Mouse (Mus musculus) G1E-ER4 (cell line): Measurements from ENCODE around the gene Gm20538. TPM values are rescaled to one million over a fixed set of nuclear protein-coding genes. Genes with fewer than 3 reads are reported as not detected.

Experiments
- GATA1 ChIP-seq: IDR thresholded peaks from one replicate; pipeline ENCODE4 v1.8.0; 2012; ENCODE audit warnings: low read length, inconsistent platforms
- polyA plus RNA-seq: library from polyadenylated mRNA; stranded (reverse); fragments of >175 nt; gene quantifications from 2 replicates; pipeline ENCODE4 v1.2.3, GENCODE M21; 2012

Gene Gm20538
- polyA plus RNA-seq, 1 experiment = not detected

GRCm38 (mm10) chr19:44545321-44546041, 7.2 kb downstream of the Gm20538 start, which contains the start of gene Sec31b:
Gene Sec31b, minus strand, starts transcription at chr19:44545864.
- TF ChIP-seq GATA1 = no peak

- TF ChIP-seq GATA1 = no peak
These were observed 7.9 kb downstream of the Gm20538 start for GRCm38 (mm10) chr19:44544775-44545174.

- no peak for TF ChIP-seq GATA1
These were observed 8.3 kb downstream of the Gm20538 start for GRCm38 (mm10) chr19:44544372-44544771.

GRCm38 (mm10) chr19:44542694-44543178, 9.9 kb downstream of the Gm20538 start:
- no peak for TF ChIP-seq GATA1

GRCm38 (mm10) chr19:44537416-44537815, 15.2 kb downstream of the Gm20538 start:
- no peak for TF ChIP-seq GATA1

GRCm38 (mm10) chr19:44535376-44535775, 17.3 kb downstream of the Gm20538 start:
- TF ChIP-seq GATA1 = no peak

GRCm38 (mm10) chr19:44530018-44530417, 22.6 kb downstream of the Gm20538 start:
- TF ChIP-seq GATA1 = no peak

GRCm38 (mm10) chr19:44525551-44526205, 27.0 kb downstream of the Gm20538 start:
- no peak for TF ChIP-seq GATA1

- no peak for TF ChIP-seq GATA1
These were observed 33.5 kb downstream of the Gm20538 start for GRCm38 (mm10) chr19:44519152-44519551.

- TF ChIP-seq GATA1 = no peak
These were observed 34.4 kb downstream of the Gm20538 start for GRCm38 (mm10) chr19:44517996-44518768.

- TF ChIP-seq GATA1 = no peak
These were observed 36.9 kb downstream of the Gm20538 start for GRCm38 (mm10) chr19:44515769-44516168.

GRCm38 (mm10) chr19:44514521-44515451, 37.8 kb downstream of the Gm20538 start:
- TF ChIP-seq GATA1 = no peak

GRCm38 (mm10) chr19:44513921-44514482, 38.6 kb downstream of the Gm20538 start:
- no peak for TF ChIP-seq GATA1

GRCm38 (mm10) chr19:44513054-44513833, 39.4 kb downstream of the Gm20538 start:
- no peak for TF ChIP-seq GATA1
